Mouse (Mus musculus) lung, postnatal 4 days (tissue): Measurements from ENCODE around the gene Kctd15.
A peak's percentile ranks its signal among the peaks of the same experiment; 100 is the strongest.

Source experiments
- DNase-seq, 2 experiments: peaks; one replicate each; pipeline ENCODE4 v3.0.0; 2021

Gene Kctd15

GRCm38 (mm10) chr7:34662227-34662626 lies 5.7 kb upstream of the Kctd15 start:
- DNase-seq = no peak

GRCm38 (mm10) chr7:34659386-34660085 lies 3.0 kb upstream of the Kctd15 start:
- no peak for DNase-seq

DNA sequence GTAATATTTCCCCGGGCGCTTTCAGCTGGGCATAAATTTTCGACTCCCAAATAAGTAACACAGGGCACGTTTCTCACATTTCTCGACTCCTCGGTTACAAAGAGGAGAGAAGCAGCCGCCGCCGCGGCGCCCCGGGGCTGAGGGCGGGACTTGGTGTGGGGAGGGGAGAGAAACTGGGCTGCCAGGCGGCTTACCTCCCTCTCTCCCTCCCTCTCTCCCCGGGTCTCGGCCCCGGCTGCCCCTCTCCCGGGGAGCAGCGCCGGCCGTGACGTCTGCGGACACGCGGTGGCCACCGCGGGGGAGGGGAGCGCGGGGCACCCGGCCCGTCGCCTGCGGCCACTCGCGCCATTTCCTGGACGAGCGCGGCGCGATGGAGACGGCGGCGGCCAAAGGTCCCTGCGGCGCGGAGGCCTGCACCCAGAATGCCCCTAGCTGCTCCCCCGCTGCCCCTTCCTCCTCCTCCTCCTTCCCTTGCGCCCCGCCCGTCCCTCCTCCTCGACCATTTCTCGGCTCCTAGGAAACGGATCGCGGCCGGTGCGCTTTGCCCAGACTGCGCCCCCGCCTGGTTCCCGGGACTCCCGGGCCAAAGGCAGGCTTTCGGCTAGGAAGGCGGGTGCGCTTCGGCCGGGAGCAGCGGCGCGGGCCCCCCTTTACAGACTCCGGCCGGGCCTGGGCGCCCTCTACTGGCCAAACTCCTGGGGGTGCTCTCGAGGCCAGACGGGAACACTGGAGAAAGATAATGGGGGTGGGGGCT lies 1.3 kb downstream of the Kctd15 start:
- peak; percentile 92 to 94 for DNase-seq

DNA sequence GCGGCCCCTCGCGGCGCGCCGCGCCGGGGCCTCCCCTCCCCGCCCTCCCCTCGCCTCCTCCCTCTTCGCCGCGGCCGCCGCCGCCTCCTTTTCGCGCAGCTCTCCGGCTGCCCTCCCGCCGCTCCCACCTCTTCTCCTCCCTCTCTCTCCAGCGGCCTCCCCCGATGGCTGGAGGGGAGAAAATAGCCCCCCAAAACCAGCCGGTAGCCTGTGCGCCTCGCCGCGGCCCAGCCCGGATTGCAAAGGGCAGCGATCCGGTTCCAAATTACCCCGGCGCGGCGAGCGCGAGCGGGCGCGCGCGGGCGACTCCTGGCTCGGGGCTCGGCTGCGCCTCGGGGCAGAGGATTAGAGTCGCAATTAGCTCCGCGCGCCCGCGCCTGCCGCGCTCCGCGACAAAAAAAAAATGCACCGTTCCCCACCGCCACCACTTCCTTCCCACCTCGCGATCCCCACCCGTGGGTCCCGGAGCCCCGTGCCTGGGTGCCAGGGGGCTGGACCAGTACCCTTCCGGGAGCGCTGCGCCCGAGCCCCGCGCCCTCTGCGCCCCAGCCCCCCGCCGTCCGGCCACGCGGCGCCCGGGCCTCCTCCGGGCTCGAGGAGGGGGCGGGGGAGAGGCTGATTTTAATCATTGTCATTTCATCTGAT lies 2.0 kb downstream of the Kctd15 start:
- peak; percentile 57 to 73 for DNase-seq

DNA sequence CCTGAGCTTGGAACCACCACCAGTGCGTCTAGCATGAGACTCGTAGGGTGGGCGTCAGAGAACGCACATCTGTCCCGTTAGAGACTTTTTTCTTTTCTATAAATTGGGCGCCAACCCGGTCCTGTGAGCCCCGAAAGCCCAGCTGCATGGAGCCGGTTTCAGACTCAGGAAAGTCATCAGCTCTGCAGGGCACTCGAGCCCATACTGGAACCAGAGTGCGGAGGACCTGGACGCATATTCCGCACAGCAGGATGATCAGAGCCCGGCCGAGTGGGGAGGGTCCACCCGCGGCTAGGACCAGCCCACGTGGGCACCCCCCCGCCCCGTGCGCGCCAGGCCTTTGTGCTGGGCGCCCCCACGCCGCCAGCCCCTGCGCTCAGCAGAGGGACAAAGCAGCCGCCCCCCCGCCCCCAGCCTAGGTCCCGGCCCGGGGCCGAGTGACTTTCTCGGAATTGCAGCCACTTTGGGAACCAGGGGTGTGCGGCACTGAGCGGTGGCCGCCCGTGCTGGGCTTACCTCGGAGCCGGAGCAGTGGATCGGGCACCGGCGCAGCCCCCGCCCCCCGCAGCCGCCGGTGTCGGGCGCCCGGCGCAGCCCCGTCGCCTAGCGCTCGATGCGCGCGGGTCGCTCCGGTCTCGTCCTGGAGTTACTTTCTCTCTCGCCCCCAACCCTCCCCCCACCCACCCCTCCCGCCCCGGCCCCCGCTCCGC lies 2.6 kb downstream of the Kctd15 start:
- peak; percentile 35 to 68 for DNase-seq

GRCm38 (mm10) chr7:34652751-34653502 lies 3.6 kb downstream of the Kctd15 start:
- DNase-seq = peak; percentile 22 to 60

DNA sequence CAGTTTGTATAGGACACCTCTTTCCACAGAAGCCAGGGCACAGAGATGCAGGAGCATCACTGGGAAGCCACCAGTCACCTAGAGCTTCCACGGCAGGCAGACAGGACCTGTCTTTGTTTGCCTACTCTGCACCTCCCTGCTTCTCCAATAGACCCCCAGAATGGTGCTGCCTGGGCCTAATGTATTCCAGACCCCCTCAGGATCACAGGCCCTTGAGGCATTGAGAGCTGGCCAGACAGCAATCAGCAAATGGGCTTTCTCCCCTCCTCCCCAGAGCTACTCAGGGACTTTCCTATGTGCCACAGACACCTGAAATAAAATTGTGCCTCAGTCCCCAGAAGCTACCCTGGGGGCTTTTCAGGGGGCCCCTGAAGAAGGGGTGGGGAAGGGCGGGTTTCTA lies 5.2 kb downstream of the Kctd15 start:
- DNase-seq = no peak

- DNase-seq = peak; percentile 73 to 76
These were observed 9.5 kb downstream of the Kctd15 start for GRCm38 (mm10) chr7:34647052-34647451.

DNA sequence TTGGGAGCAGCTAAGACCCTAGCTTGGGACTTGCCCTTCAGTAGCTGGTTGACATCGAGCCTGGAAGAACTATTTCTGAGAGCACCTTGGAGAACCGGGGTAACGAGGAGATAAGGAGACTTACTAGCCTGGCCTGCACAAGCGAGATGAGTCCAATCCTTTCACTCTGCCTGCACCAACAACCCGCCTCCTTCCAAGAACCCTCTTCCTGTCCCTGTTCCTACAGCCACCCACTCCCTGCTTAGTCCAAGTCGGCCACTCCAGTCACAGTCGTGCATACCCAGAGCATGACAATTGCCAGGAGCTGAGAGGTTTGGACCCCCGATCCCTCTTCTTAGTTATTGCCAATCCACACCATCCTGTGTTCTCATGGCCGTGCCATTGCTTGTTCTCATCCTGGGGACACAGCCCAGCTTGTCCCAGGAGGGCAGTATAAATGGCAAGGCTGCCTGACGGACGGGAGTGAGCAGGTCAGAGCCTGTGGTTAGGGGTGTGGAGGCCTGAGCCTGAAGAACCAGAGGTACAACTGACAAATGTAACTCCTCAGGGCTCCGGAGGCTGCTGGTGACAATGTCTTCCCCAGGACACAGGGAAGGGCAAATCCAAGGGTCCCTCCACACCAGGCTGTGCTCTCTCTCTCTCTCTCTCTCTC lies 10.3 kb downstream of the Kctd15 start:
- no peak for DNase-seq

- no peak for DNase-seq
These were observed 10.9 kb downstream of the Kctd15 start for GRCm38 (mm10) chr7:34645623-34646022.

DNA sequence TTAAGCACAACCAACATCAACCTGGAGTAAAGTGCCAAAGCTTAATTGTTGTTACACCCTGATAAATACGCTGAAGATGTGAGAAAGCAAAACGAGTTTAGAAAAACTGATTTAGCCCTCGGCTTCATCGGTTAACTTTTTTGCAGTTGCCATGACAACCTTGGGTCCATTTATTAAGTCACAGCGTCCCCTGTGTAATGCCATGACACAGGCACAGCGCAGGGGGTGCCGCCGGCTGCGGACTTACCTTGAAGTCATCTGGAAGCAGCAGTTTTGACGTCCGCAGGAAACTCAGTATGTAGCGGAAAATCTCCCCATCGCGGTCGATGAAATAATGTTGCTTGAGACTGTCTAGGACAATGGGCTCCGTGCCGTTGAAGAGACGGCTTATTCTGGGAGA lies 11.9 kb downstream of the Kctd15 start:
- DNase-seq = no peak

DNA sequence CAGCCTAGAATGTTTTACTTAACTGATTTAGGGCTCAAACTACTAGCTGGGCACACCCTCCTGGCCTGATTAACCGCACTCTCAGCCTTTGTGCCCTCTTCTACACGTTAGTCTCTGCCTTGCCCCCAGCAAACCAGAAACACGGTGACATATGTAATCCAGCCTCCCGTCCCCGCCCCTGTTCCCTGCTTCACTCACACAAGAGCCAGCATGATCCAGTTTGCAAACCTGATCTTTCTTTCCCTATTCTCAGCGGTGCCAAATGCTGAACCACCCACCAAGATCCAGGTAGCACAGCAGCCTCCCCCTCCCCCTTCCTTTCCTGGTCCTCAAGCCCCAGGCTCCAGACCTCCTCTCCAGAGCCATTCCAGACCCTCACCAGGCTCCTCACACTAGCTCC lies 13.2 kb downstream of the Kctd15 start:
- no peak for DNase-seq

- DNase-seq = no peak
These were observed 14.6 kb downstream of the Kctd15 start for GRCm38 (mm10) chr7:34641968-34642367.

- no peak for DNase-seq
These were observed 16.7 kb downstream of the Kctd15 start for GRCm38 (mm10) chr7:34639798-34640197.

DNA sequence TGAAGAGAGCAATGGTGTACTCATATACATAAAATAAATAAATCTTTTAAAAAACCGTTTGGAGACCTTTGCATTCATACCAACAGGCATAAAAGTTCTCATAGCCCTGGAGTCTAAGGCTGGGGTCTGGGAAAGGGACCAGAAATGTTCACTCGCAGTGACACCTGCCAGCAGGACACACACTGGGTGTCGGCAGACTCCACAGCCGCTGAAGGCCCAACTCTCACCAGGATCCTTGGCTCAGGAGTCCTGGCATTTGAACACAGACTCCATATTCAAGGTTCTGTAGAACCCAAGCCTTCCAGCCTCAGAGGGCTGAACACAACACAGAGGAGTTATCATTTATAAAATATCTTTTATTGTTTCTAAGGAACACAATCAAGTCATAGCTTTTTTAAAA lies 19.9 kb downstream of the Kctd15 start:
- DNase-seq = no peak

- peak in 1 of 2 experiments; percentile 18 for DNase-seq
These were observed 23.4 kb downstream of the Kctd15 start for GRCm38 (mm10) chr7:34632966-34633742.

DNA sequence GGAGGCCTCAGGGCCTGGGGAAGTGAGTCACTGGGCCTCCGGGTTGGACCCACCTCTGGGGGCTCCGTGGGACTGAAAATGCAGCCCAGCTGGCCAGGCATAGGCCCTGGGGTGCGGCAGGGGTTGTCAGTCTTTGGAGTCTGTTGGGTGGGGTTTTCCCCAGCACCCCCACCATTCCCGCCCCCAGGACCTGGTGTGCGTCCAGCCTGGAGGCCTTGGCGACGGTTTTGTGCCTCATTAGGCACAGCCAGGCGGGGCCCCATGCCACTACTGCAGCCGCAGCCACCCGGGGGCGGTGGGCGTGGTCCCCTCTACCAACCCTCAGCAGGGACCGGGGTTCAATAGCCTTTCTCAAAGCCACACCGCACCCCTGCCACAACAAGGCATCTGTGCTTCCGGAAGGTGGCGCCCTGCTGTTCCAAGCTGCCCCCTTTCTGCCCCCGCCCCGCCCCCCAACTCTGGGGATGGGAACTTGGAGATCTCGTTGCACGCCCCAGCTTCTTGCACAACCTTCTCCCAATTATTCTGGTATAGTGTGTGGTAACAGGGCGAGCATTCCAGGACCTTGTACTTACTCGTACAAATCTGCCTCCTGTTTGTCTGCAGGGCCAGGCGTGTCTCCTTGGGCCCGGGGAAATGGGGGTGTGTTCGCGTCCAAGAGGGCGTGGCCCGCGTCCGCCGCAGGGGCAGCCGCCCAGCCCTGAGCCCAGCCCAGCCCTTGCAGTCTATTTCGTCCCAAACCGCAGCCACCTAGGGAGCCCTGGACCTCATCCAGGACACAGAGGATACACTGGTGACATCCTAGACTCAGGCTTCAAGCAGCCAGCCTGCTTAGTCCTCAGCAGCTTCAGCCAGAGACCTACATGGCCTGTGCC lies 26.1 kb downstream of the Kctd15 start:
- peak; percentile 82 to 94 for DNase-seq

GRCm38 (mm10) chr7:34629702-34630210 lies 26.8 kb downstream of the Kctd15 start:
- peak; percentile 11 to 37 for DNase-seq

GRCm38 (mm10) chr7:34620411-34620810 lies 36.1 kb downstream of the Kctd15 start:
- no peak for DNase-seq
